Mouse (Mus musculus) thymus, adult 2 months (tissue): ENCODE results near the gene Prss27.

ENCODE experiments used
- CTCF ChIP-seq: fragments of 200-500 bp; IDR thresholded peaks from 2 replicates; pipeline ENCODE4 v1.5.1; 2012; ENCODE audit warnings: mild to moderate bottlenecking, control low read depth, low read length, moderate library complexity, borderline replicate concordance; ENCODE audit not compliant: control insufficient read depth, poor library complexity, insufficient read depth; ENCODE audit errors: extremely low read depth
- POLR2A ChIP-seq: fragments of 200-500 bp; IDR thresholded peaks from 2 replicates; pipeline ENCODE4 v1.6.1; 2012; ENCODE audit warnings: mild to moderate bottlenecking, low read length, control low read depth, moderate library complexity; ENCODE audit not compliant: control insufficient read depth, poor library complexity, insufficient read depth; ENCODE audit errors: extremely low read depth

- TF ChIP-seq POLR2A (no peak), CTCF (no peak)
Measured at GRCm38 (mm10) chr17:24000404-24000803, 37.5 kb upstream of the Prss27 start.
